Mouse (Mus musculus) lung, adult 2 months (tissue): ENCODE results near the gene Nr1d2.

Source experiments
- CTCF ChIP-seq: fragments of 200-500 bp; IDR thresholded peaks from 2 replicates; pipeline ENCODE4 v1.5.1; 2011; ENCODE audit warnings: mild to moderate bottlenecking, low read length, control low read depth; ENCODE audit not compliant: insufficient read depth
- POLR2A ChIP-seq: fragments of 200-500 bp; IDR thresholded peaks from 2 replicates; pipeline ENCODE4 v1.6.1; 2011; ENCODE audit warnings: low read depth, mild to moderate bottlenecking, control low read depth, low read length, borderline replicate concordance; ENCODE audit errors: extremely low read depth

DNA sequence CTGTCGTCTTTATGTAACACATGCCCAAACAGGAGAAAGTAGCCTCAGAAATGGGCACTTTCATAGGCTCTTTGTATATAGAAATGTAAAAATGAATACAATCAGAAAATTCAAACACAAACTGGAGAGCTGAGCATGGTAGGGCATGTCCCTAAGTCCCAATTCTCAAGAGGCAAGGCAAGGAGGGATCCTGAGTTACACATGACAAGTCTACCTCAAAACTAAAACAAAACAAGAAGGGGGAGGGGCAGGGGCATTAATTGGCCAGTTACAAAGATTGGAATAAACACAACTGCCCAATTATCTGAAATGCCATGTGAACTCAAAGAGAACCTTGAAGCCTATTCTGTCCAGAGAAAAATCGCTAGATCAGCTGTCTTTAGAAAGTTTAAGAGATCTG is 5.9 kb downstream of the Nr1d2 start:
- TF ChIP-seq CTCF (no peak), POLR2A (no peak)
